Mouse (Mus musculus): ENCODE results near the gene Csde1. TPM values are rescaled to one million over a fixed set of nuclear protein-coding genes. Genes with fewer than 3 reads are reported as not detected.
A peak's percentile ranks its signal among the peaks of the same experiment; 100 is the strongest.

Csde1 gene
- total RNA-seq, 1 experiment from 2014 or later, result 371 TPM

DNA sequence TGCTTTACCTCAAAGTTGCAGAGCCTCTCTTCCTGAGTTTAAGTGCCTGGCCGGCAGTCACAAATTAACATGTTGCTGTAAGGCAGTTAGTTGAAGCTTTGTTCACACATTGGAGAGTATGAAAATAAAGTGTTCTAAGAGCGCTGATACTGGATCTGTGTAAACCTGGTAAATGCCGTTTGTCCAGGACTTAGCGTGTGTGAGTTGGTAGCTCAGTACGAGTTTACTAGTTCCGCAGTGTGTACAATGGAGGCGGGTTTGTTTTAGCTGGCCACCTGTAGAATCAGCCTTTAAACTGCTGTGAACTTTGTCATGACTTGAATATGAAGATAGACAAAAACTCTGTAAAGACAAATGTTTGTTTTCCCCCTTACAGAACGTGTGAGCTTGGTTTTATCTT, 46.7 kb downstream of the Csde1 start:
- DNase-seq, result no peak

GRCm38 (mm10) chr3:103068971-103069370, 48.7 kb downstream of the Csde1 start:
- no peak for DNase-seq

GRCm38 (mm10) chr3:103073771-103074170, 53.5 kb downstream of the Csde1 start, which contains the start of gene Ampd1:
TSS of gene Ampd1 (plus strand) at chr3:103074014.
- no peak for DNase-seq

DNA sequence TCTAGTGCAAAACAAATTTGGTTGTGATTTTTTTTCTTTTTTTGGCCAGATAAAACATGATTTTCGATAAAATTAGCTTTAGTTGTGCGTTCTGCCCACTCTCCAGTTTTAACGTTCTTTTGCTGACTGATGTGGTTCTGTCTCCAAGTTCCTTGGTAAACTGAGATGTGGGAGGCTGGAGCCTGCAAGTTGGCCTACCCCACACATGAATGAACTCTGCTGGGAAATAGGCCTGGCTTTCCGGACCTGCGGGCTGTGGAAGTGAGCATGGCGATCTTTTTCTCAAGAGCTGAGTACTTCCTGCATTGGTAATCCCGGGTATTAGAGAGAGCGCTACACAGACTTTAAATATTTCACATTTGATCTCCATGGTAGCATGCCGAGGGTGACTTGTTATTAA, 55.6 kb downstream of the Csde1 start:
- no peak for DNase-seq

DNA sequence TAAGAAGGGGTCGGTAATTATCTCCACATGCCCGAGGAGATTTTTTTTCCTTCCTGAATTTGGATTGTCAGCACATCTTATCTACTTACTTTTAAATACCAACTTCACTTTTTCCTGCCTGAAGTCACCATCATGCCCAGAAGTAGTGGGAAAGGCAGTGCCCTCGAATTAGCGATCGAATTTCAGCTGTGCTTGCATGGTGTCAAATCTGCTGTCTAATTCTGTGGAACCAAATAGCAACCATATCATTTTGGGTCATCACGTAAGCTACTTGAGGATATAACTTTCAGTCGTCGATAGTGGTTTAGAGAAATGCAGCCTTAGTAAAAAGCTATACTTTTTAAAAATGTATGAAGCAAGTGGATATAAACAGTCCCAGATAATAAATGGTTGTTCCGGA, 56.2 kb downstream of the Csde1 start:
- DNase-seq, result no peak

- no peak for DNase-seq
These were observed 59.1 kb downstream of the Csde1 start for GRCm38 (mm10) chr3:103079301-103079700.

DNA sequence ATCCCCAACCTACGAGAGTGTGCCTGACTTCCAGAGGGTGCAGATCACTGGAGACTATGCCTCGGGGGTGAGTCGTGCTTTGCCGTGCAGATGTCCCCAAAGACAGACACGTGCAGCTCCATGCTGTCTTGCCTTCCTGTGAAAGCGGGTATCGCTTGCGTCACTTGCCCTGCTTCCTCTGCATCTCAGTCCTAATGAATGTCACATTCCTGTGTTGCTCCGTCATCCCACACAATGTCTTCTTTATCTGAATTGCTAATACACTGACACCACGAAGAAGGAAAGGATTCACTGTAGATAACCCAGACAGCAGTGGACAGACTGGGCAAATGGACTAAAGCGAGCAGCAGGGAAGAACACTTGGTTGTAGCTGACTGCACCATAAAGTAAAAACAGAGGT, 60.8 kb downstream of the Csde1 start:
- DNase-seq, result no peak

GRCm38 (mm10) chr3:103081861-103082453, 61.7 kb downstream of the Csde1 start:
- no peak for DNase-seq

DNA sequence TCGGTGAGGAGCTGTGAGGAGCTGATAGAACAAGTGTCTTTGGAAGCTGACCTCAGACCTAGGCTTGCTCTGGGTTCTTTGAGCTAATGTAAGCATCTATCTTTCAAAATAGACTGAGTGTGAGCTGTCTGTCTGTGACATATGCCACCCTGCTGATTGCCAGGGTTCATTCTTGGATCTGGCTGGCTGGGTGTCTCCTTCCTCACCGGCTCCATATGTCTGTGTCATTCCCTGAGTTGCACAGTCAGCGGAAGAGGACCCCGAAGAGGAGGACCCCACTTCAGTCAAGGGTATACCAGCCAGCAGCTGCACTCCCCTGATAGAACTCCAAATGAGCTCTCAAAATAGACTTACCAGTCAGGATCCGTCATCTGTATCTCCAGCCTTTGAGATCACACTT, 62.5 kb downstream of the Csde1 start:
- no peak for DNase-seq

DNA sequence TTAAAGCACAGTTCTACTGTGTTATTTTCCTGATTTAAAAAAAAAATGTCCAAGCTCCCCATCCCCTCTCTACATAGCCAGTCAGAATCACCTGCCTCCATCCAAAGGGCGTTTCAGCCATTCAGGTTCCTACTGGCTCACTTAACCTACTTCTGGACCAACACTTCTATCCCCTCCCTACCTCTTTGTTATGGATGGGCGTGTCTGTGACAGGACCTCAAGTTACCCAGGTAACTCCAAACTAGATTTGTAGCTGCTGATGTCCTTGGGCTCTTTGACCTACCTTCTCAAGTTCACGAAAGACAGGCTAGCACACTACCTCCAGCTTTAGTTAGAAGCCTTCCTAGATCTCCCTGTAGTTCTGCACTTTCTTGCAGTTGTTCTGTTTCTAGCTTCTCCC, 65.8 kb downstream of the Csde1 start:
- no peak for DNase-seq

- DNase-seq, result no peak
These were observed 71.5 kb downstream of the Csde1 start for GRCm38 (mm10) chr3:103091753-103092152.

DNA sequence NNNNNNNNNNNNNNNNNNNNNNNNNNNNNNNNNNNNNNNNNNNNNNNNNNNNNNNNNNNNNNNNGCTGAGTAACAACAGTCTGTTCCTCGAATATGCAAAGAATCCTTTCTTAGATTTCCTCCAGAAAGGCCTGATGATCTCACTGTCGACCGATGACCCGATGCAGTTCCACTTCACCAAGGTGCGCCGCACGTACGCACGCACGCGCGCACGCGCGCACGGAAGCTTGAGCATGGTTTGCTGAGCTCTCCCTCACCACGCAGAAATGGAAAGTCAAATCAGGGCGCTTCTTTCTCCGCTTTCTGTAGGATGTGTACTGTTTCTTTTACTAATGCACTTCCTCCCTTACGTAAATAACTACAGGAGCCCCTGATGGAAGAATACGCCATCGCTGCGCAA, 78.4 kb downstream of the Csde1 start:
- no peak for DNase-seq

DNA sequence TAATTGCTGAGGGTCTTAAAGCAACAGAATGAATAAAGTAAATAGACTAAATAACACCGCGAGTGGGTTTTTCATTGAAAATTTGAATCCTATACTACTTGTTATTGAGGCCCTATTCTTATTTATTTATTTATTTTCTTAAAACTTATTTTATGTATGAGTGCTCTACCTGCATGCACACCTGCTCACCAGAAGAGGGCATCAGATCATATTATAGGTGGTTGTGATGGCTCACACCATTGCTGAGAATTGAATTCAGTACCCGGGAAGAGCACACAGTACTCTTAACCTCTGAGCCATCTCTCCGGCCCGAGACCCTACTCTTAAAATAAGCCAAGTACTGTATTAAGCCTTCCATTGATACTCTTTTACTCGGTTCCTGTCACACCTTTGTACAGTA, 79.4 kb downstream of the Csde1 start:
- DNase-seq, result no peak

- no peak for DNase-seq
These were observed 80.5 kb downstream of the Csde1 start for GRCm38 (mm10) chr3:103100735-103101134.

- DNase-seq, result no peak
These were observed 81.0 kb downstream of the Csde1 start for GRCm38 (mm10) chr3:103101194-103101593.

GRCm38 (mm10) chr3:103101909-103102308, 81.7 kb downstream of the Csde1 start:
- no peak for DNase-seq

DNA sequence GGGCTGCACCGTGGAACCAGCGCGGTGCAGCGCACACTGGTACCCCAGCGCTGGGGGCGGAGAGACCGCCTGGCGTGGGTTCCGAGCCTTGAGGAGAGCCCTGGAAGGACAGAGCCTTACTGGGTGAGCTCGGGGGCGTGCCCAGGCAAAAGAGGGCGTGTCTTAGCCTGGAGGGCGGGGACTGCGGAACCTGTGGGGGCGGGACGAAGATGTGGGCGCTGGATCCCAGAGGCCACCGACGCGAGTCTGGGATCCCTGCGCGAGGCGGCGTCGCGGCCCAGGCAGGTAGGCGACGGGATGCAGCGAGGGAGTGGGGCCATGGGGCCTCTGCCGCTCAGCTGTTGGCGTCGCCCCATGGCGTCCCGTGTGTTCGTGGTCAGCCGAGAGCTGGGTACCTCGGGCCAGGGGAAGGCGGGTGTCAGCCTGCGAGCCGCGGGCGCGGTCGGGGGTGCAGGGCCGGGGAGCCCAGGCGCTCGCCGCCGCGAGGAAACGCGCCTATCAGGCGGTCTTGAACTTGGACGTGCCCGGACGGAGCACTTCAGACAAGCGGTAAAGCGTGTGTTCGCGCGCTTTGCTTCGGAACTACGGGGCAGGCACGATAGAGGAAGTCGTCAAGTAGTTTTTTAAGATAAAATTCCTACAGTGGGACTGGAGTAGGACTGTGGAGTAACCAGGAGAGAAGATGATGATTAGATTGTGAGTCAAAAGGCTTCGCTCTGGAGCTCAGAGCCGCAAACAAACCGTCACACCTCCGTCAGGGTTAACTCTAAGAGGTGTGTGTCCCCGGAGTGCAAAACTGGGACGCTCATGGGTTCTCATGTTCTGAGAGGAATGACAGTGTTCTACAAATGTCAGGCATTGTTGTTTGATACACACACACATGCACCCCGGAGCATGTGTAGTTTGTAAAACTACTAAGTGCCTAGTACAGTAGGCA, 82.5 kb downstream of the Csde1 start, which contains the start of gene Dennd2c:
Gene Dennd2c (plus strand): TSS at position 151 of the 937 bp plus-strand sequence.
- DNase-seq, result peak; percentile 95

Other genes with a start within 250 kb of the Csde1 start
- not detected in 2 replicates for gene Tshb, start 237.7 kb upstream of the Csde1 start, total RNA-seq (2021)
- not detected in 2 replicates for gene Sycp1, start 84.3 kb upstream of the Csde1 start, total RNA-seq (2021)
- not detected in 2 replicates for gene Nr1h5, start 56.3 kb upstream of the Csde1 start, total RNA-seq (2021)
- 66.1 and 80.1 TPM in 2 replicates for gene Sike1, start 24.7 kb upstream of the Csde1 start, total RNA-seq (2021)
- 35.6 and 60.0 TPM in 2 replicates for gene Nras, start 37.9 kb downstream of the Csde1 start, total RNA-seq (2021)
- not detected in 2 replicates for gene Ampd1, start 53.6 kb downstream of the Csde1 start, total RNA-seq (2021)
- gene Dennd2c, start 82.2 kb downstream of the Csde1 start, total RNA-seq (2021), result 1.4 and 1.5 TPM in 2 replicates
- gene Bcas2, start 151.2 kb downstream of the Csde1 start, total RNA-seq (2021), result 37.7 and 60.3 TPM in 2 replicates

All from adrenal gland, postnatal 25 days (tissue).